Mouse (Mus musculus): ENCODE data around the gene Hnrnpr. TPM values are rescaled to one million over a fixed set of nuclear protein-coding genes. Genes with fewer than 3 reads are reported as not detected.

The Hnrnpr gene
- polyA plus RNA-seq, 1 experiment: 12.6 TPM

GRCm38 (mm10) chr4:136401806-136402205 is 91.1 kb downstream of the Hnrnpr start:
- DNase-seq (ENCODE audit: low read depth): no peak

- no peak for DNase-seq (ENCODE audit: low read depth)
Observed at GRCm38 (mm10) chr4:136407831-136408230, 97.1 kb downstream of the Hnrnpr start.

Other genes starting within 250 kb of the Hnrnpr start
- gene Id3, start 167.4 kb upstream of the Hnrnpr start, polyA plus RNA-seq (2012; rRNA removed): 113 and 205 TPM in 2 replicates
- 2.0 and 2.4 TPM in 2 replicates for gene E2f2, start 138.5 kb upstream of the Hnrnpr start, polyA plus RNA-seq (2012; rRNA removed)
- 5.6 and 6.2 TPM in 2 replicates for gene Asap3, start 104.6 kb upstream of the Hnrnpr start, polyA plus RNA-seq (2012; rRNA removed)
- 3.1 and 5.1 TPM in 2 replicates for gene Tcea3, start 63.2 kb upstream of the Hnrnpr start, polyA plus RNA-seq (2012; rRNA removed)
- 27.6 and 30.4 TPM in 2 replicates for gene Zfp46, start 26.3 kb upstream of the Hnrnpr start, polyA plus RNA-seq (2012; rRNA removed)
- gene Htr1d, start 112.6 kb downstream of the Hnrnpr start, polyA plus RNA-seq (2012; rRNA removed): 0.32 and 0.41 TPM in 2 replicates
- 0.43 and 0.46 TPM in 2 replicates for gene 6030445D17Rik, start 151.3 kb downstream of the Hnrnpr start, polyA plus RNA-seq (2012; rRNA removed)
- 11.1 and 14.9 TPM in 2 replicates for gene Luzp1, start 158.8 kb downstream of the Hnrnpr start, polyA plus RNA-seq (2012; rRNA removed)